Mouse (Mus musculus) heart, postnatal 36 days (tissue): ENCODE data around the gene Hlx. TPM values are rescaled to one million over a fixed set of nuclear protein-coding genes. Genes with fewer than 3 reads are reported as not detected.

Experiments used
- DNase-seq, 2 experiments: peaks; one replicate each; pipeline ENCODE4 v3.0.0; 2021 to 2022
- intact Hi-C: fragments of 180-260 bp; cut with DNase I; formaldehyde crosslinking; loops from one replicate; pipeline ENCODE4 v1.15.1; 2025
- total RNA-seq, 2 experiments: library from RNA; stranded (reverse); gene quantifications; 2 replicates each; pipeline ENCODE4 v1.2.3; 2021

Gene Hlx
- total RNA-seq, 2 experiments from 2014 or later: 9.9 to 14.5 TPM

DNA sequence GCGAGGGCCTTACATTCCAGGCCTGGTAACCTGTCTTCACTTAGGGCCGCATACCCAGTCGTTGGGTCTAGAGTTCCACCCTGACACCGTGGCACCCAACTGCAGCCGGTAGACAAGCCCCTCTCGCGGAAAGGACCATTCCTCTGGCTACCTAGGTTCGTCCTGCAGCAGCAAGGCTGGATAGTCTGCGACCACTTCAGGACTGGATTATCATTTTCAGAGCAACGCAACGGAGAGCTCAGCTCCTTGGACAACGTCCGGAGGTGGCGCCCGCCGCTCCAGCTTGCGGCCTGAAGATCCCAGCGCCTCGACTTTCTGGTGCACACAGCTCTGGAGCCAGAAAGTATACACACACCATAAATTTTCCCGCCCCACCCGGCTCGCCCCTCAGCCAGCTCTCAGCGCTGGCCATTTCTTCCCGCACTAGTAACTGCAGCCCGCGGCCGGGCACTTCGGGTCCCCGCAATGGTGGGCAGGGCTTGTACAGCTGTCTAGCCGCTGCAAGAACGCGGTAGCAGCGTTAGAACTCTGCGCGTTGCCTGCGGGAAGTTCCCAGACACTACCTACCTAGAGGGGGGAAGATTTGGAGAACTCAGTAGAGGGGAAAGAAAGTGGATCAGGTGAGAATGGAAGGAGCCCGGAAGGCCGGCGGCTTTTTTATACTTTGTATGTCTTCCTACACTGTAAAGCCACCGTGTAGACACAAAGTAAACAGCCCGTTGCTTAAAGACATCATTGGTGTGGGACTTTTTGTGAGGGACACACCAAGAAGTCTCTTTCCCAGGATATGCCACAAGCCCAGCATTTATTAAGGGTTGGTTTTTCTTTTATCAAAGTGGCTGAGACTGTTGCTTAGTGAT is 13.9 kb downstream of the Hlx start:
- intact Hi-C loops: no loop called here
- DNase-seq: peak in 1 of 2 experiments; percentile 25

DNA sequence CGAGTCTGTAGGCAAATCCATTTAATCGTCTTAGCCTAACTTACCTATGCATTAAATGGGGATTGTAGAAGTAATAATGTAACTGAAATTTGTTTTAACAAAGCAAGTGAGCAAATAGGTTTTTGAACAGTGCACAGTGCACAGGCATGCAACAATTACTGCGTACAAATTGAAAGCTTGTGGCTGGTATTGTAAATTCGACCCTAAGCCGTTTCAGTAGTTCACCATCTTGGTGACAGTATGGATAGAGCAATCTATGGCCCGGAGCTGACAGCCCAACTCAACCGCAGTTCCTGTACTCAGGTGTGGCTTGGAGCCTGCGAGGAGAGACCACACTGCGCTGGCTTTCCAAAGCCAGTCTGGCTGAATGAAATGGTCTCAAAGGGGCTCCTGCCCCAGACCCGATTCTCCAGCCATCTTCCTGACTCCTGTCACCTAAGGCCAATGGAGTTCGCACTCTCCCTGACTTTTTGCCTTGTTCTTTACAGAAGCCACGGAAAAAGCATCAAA is 14.7 kb downstream of the Hlx start:
- intact Hi-C loops: no loop called here
- no peak for DNase-seq

DNA sequence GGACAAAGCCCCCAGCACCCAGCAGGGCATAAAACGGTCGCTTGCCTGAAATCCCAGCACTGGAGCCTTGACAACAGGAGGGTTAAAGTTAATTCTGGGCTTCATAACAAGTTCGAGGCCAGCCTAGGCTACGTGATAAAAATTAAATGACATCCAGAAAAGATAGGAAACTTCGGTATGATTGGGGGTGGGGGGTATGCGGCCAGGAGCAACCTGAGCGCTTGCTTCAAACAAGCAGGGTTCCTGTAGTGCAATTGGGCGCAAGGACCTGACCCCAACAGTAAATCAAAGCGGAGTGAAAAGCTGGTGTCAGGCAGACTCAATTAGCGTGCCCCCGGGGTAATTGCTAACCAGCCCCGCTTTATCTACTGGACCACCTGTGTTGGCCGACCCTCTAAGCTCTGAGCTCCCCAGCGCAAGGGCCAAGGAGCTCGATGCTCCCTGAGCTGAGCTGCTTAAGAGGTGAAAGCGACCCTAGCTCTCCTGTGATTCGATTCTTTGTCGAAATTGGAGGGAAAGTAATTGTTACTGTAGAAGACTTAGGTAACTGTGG is 15.3 kb downstream of the Hlx start:
- intact Hi-C loops: no loop called here
- DNase-seq: no peak

DNA sequence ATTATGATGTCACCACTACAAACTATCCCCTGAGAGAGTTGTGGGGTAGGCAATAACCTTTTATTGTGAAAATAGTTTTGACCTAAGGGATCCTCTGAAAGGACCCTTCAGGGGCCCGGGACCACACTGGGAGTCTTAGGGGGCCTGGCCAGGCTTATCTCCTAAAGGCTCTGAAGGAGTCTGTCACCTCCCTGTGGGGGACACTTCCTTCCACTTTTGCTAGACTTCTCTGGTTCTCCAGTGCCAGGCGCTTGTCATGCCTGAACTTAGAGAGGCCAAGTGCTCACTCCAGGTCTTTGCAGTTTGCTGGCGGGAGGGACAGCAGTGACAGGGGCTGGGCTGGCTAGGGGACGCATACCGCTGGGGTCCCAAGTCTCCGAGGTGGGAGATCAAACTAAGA is 16.3 kb downstream of the Hlx start:
- intact Hi-C loops: no loop called here
- no peak for DNase-seq

DNA sequence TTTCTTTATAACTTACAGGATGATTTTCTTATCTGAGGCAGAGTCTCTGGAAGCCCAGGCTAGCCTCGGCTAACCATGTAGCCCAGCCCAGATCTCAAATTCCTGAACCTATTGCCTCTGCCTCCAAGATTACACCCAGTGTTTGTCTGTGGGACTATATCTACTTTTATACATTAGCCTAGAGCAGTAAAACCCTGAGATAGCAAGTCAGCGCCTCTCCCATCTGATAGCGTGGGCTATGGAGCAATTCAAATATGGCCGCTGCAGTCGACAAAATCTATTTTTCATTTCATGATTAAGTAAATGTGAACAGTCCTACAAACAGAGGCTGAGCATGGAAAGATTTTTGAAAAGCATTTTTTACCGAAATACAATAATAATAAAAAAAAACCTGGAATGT is 16.7 kb downstream of the Hlx start:
- no peak for DNase-seq
- intact Hi-C loops: no loop called here

DNA sequence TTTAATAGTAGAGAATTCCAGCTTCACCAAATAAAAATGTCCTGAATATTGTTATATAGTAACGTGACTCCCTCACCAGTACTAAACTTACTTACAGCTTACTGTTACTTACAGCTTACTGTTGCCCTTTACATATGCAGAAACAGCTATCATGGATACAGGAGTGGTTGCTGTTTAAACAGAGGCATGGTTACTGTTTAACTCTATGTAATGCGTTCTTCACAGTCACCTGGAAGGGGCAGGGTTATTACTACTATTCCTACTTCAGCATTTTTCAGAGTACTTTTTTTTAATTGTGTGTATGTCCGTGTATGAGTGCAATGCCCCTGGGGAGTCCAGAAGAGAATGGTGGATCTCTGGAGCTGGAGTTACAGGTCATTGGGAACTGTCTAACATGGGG is 17.9 kb downstream of the Hlx start:
- intact Hi-C loops: no loop called here
- DNase-seq: no peak

DNA sequence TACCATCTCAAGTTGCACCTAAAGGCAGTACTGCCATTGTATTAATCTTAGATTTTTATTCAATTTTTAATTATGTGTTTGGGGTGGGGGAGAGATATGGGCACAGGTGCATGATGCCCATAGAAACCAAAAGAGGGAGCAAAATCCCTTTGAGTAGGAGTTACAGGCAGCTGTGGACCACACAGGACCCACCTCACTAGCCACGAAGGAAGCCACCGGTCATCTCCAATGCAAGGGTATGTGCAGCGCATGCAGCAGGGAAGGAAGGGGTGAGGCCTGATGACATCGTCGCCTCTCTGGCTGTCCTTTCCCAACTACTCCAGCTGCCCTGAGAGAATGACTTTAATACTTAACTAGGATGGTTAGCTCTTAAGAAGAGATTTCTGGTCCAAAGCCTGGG is 18.7 kb downstream of the Hlx start:
- intact Hi-C loops: no loop called here
- DNase-seq: no peak

DNA sequence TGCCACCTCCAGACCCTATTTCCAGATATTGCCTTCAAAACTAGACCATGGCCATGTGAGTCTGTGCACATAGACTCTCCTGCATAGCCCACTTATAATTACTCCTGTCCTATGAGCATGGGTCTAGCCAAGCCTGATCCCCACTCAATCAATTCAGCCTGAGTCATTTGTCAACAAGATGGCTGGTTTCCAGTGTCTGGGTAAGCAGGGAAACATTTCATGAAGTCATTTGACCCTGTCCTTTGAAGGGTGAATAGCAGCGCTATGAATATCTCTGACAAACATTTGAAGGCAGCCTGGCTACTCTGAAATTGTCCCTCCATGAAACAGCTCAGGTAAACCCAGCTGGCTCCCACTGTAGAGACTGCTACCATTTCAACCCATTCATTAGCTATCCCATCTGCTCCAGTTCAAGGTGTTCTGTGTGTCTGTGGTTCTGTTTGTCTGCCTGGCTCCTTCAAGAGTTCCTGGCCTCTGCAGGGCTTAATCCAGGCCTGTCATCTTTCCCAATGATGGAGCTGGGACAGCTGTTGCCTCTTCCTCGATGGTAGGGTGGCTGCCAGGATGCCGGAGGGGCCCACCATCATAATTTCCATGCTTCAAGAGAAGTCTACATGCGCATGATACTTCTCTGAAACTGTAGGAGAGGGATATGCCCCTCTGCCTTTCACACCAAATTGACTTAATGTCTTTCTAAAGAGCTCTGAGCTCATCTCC is 24.7 kb downstream of the Hlx start:
- no peak for DNase-seq

DNA sequence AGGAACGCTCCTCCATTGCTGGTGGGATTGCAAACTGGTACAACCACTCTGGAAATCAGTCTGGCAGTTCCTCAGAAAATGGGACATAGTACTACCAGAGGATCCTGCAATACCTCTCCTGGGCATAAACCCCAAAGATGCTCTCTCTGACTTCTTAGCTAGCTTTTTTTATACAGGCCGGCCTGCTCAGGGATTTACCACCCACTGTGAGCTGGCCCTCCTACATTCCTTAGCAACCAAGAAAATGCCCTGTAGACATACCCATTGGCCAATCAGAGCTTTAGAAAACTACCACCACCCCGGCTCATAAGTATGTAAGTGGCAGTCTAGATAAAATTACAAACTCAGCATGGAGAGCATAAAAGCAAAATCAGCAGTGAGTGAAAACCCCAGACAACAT is 27.5 kb downstream of the Hlx start:
- DNase-seq: no peak
- intact Hi-C loops: no loop called here

More for the DNA sequence above, 24.7 kb downstream of the Hlx start:
- intact Hi-C loops: no loop called here

DNA sequence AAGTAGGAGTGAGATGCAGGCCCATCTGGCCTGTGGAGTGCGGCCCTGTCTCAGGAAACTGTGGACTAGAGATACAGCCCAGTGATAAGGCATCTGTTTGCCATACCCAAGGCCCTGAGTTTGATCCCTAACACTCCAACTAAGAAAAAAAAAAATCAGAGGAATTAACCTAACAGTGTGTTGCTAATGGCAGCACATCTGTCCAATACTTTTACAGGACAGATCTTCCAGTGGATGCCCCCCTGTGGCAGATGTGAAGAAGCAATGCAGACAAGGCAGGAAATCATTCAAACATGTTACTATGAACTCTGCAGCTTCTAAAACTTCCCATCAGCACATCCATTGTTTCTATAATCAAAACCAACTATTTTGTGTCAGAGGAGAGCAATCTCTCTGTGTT is 33.1 kb downstream of the Hlx start:
- intact Hi-C loops: no loop called here
- no peak for DNase-seq

DNA sequence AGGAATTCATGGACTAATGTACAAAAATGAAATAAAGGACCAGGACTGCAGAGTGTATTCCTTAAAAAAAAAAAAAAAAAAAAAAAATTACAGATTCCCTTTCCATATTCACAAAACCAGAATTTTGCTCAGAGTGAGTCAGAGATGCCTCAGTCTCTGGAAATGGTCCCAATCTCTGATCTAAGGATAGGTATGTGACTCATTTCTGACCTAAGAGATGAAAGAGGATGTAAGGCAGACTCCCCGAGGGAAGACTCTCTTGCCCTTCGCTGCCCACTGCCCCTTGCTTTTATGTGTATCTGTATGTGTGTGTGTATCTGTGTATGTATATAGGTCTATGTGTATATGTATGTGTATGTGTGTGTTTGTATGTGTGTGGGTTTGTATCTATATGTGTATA is 37.0 kb downstream of the Hlx start:
- DNase-seq: no peak
- intact Hi-C loops: no loop called here

DNA sequence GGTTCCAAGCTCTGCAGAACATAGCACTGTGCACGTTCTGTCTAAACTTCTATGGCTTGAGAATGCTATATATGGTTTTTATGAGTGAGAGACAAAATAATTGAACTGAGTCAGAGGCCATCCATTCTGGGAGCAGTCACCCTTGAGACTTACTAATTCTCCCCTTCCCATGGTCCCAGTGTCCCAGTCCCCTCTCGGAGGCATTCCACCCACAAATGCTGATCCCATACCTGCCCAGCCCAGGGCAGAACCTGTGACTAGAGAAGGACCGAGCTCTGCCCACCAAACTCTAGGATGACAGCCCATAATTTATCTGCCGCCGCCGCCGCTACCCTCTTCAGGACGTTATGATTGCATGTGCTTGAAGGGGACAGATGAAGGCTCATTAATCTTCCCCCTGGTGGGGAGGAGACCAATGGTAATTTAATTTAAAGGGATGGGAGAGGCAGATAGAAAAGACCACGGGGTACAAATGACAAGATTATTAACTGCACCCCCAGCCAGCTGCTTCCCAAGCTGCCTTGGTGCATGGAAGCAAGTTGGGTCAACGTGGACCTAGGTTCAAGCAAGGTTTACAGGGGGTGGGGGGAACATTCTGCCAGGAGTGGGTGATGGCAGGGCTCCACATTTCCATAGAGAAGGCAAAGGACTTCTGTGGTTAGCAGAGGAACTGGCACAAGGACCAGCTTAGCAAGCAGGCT is 40.1 kb downstream of the Hlx start:
- no peak for DNase-seq
- intact Hi-C loops: no loop called here

DNA sequence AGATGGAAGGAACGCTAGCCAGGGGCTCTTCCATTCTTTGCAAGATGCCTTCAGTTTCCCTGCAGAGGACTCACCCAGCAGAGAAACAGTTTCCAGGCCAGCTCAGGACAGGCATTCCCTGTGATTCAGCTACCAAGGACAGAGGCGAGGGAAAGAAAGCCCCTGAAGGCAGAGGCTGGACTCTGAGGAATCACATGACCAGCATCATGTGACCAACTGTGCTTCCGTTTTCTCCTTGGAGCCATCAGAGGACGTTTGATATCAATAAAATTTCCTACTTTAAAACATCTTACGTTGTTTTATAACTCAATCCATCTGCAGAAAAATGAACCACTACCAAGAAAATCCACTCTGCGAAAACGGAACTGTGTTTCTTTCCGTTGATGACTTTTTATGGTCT is 41.2 kb downstream of the Hlx start:
- DNase-seq: no peak
- intact Hi-C loops: no loop called here

DNA sequence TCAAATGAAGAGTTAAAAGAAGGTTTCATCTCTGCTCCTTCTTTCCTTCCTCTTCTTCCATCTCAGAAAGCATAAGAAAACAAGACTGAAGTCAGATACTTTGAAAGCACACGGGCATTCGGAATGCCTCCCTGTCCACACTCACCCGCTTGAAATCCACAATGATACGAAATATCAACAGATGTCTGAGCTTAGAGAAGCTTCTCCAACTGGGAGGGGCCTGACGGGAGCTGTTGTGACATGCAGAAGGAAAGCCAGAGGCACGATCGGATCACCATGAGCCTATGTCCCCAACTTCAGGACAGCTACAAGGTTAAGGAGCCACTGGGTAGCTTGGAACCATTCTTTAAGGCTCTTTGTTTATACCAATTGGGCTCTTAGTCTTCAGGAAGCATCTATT is 44.4 kb downstream of the Hlx start:
- no peak for DNase-seq
- intact Hi-C loops: no loop called here

DNA sequence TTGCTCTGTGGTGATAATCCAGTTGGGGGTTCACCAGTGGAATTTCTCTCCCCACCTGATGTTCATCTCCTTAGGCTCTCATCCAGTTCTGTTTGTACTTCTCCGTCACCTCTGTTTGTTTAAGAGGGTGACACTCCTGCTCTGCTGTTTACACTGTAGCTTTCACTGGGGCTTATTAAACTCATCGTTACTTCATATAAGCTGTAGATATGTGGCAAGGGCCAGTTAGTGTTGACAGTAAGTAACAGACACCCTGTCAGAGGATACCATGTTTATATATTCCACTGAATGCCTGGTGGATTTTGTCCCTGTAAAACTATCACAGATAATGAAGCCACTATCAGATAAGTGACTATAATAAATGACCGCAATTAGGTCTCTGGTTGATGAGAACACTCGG is 44.9 kb downstream of the Hlx start:
- intact Hi-C loops: no loop called here
- no peak for DNase-seq

DNA sequence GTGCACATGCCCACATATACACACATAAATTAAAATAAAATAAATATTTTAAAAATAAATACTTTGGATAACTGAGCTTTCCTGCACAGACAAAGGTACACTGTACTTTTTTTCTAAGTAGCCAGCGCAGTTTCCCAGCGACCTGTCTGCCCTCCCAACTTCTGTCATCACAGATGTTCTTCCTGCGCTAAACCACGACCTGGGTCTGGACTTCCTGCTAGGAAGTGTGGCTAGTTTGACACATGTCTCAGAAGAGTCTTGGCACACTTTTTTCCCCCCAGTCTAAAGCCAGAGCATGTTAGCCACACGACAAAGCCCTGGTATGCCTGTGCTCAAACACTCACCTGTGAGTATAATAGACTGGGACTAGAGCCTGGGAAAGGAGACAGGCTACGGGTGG is 48.9 kb downstream of the Hlx start:
- DNase-seq: no peak
- intact Hi-C loops: no loop called here

DNA sequence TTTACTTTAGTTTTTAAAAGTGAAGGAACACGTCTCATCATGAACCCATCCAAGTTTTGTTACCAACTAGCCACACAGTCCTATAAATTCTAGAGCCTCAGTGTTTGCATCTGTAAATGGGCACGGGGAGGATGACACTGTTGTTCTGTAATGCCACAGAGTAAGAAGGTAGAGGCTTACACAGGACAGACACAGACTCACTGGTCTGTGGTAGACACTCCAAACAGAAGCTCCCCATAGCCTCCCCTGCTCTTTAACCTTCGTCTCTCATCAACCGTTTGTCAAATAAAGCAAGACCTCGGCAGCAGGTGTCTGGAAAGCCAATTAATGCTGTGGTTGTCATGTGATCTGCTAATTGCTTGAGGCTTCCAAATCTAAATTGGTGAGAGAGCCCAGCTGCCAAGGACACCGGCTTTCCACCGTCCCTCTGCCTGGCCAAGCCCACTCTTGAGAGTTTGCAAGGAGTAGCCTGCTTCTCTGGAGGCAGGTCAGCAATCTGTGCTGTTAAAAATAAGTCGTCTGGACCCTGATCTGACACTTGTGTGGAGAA is 52.9 kb downstream of the Hlx start:
- no peak for DNase-seq
- intact Hi-C loops: no loop called here

DNA sequence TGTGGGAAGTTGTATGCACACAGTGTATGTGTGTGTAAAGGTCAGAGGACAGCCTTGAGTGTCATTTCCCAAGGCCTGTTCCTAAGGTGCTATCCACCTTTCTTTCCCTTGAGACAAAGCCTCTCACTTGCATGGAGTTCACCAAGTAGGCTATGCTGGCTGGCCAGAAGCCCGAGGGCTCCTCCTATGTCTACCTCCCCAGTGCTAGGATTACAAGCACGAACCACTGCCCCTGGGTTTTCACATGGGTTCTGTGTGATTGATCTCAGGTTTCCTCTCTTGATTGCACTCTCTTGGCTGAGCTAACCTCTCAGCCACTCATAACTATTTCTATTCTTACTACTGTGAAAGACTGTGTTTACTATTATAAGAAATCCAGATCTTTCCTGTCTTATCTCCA is 54.8 kb downstream of the Hlx start:
- intact Hi-C loops: no loop called here

More for the DNA sequence above, 54.8 kb downstream of the Hlx start:
- DNase-seq: no peak
